Mouse (Mus musculus): ENCODE measurements around the gene 6030452D12Rik.
A peak's percentile ranks its signal among the peaks of the same experiment; 100 is the strongest.

6030452D12Rik gene

GRCm38 (mm10) chr8:106500018-106500685 lies at the start of gene 6030452D12Rik:
Gene 6030452D12Rik, plus strand, starts transcription at chr8:106500522.
- peak; percentile 21 for DNase-seq (ENCODE audit: low read depth)

- no peak for DNase-seq (ENCODE audit: low read depth)
These were observed 48.8 kb upstream of the 6030452D12Rik start for GRCm38 (mm10) chr8:106451301-106452085.

- no peak for DNase-seq (ENCODE audit: low read depth)
These were observed 47.4 kb upstream of the 6030452D12Rik start for GRCm38 (mm10) chr8:106452701-106453481.

- DNase-seq (ENCODE audit: low read depth) = no peak
These were observed 46.3 kb upstream of the 6030452D12Rik start for GRCm38 (mm10) chr8:106454036-106454435.

- DNase-seq (ENCODE audit: low read depth) = no peak
These were observed 38.2 kb upstream of the 6030452D12Rik start for GRCm38 (mm10) chr8:106462131-106462530.

GRCm38 (mm10) chr8:106463795-106464194 lies 36.5 kb upstream of the 6030452D12Rik start:
- DNase-seq (ENCODE audit: low read depth) = no peak

GRCm38 (mm10) chr8:106469485-106469884 lies 30.8 kb upstream of the 6030452D12Rik start:
- DNase-seq (ENCODE audit: low read depth) = no peak

- no peak for DNase-seq (ENCODE audit: low read depth)
These were observed 26.3 kb upstream of the 6030452D12Rik start for GRCm38 (mm10) chr8:106474001-106474400.

GRCm38 (mm10) chr8:106504241-106504640 lies 3.9 kb downstream of the 6030452D12Rik start:
- DNase-seq (ENCODE audit: low read depth) = no peak

GRCm38 (mm10) chr8:106505328-106505965 lies 5.1 kb downstream of the 6030452D12Rik start:
- DNase-seq (ENCODE audit: low read depth) = no peak

- no peak for DNase-seq (ENCODE audit: low read depth)
These were observed 5.8 kb downstream of the 6030452D12Rik start for GRCm38 (mm10) chr8:106506106-106506505.

- no peak for DNase-seq (ENCODE audit: low read depth)
These were observed 7.5 kb downstream of the 6030452D12Rik start for GRCm38 (mm10) chr8:106507761-106508331.

GRCm38 (mm10) chr8:106508456-106508855 lies 8.1 kb downstream of the 6030452D12Rik start:
- DNase-seq (ENCODE audit: low read depth) = no peak

GRCm38 (mm10) chr8:106509079-106509780 lies 8.9 kb downstream of the 6030452D12Rik start:
- no peak for DNase-seq (ENCODE audit: low read depth)

GRCm38 (mm10) chr8:106510365-106510975 lies 10.1 kb downstream of the 6030452D12Rik start, which contains the start of gene Cdh3:
Gene Cdh3, plus strand, starts transcription at chr8:106510891.
- no peak for DNase-seq (ENCODE audit: low read depth)

- no peak for DNase-seq (ENCODE audit: low read depth)
These were observed 10.8 kb downstream of the 6030452D12Rik start for GRCm38 (mm10) chr8:106511065-106511501.

GRCm38 (mm10) chr8:106511531-106512041 lies 11.3 kb downstream of the 6030452D12Rik start:
- DNase-seq (ENCODE audit: low read depth) = no peak

- peak; percentile 20 for DNase-seq (ENCODE audit: low read depth)
These were observed 12.3 kb downstream of the 6030452D12Rik start for GRCm38 (mm10) chr8:106512475-106513150.

- DNase-seq (ENCODE audit: low read depth) = no peak
These were observed 15.7 kb downstream of the 6030452D12Rik start for GRCm38 (mm10) chr8:106515946-106516479.
